Mouse (Mus musculus) mouse embryonic stem cell (cell line): ENCODE data around the gene Anxa8.

ENCODE experiments used
- in situ Hi-C, 2 experiments: fragments of 300-500 bp; cut with MboI; formaldehyde crosslinking; loops; 1 replicate in 1 of 2; 3 replicates in 1 of 2; pipeline ENCODE4 v1.14.3; 2019 to 2020; ENCODE audit warnings: low sequenced_read_pairs in 2 of 2, low pct_unique_long_range_greater_than_20kb in 1 of 2, mixed read lengths in 1 of 2; ENCODE audit not compliant: unreplicated experiment in 1 of 2

Gene Anxa8

GRCm38 (mm10) chr14:34104892-34105291 is 19.1 kb downstream of the Anxa8 start:
- in situ Hi-C loops: loop anchor here (10.0 to 25.0 kb wide), 2 partner anchors 300 to 307 kb away; no protein-coding TSS in a partner anchor

- in situ Hi-C loops: loop anchor here (10.0 to 25.0 kb wide), 2 partner anchors 298 to 306 kb away; no protein-coding TSS in a partner anchor
These were observed 20.7 kb downstream of the Anxa8 start for GRCm38 (mm10) chr14:34106389-34107062.

GRCm38 (mm10) chr14:34107594-34107993 is 21.8 kb downstream of the Anxa8 start:
- in situ Hi-C loops: loop anchor here (10.0 to 25.0 kb wide), 2 partner anchors 297 to 305 kb away; no protein-coding TSS in a partner anchor

GRCm38 (mm10) chr14:34114311-34114710 is 28.5 kb downstream of the Anxa8 start:
- in situ Hi-C loops: loop anchor here in 1 of 2 experiments (25.0 kb wide), 1 partner anchor 298 kb away; no protein-coding TSS in a partner anchor

GRCm38 (mm10) chr14:34119046-34119723 is 33.4 kb downstream of the Anxa8 start:
- in situ Hi-C loops: loop anchor here in 1 of 2 experiments (25.0 kb wide), 1 partner anchor 293 kb away; no protein-coding TSS in a partner anchor

GRCm38 (mm10) chr14:34120016-34120910 is 34.5 kb downstream of the Anxa8 start:
- in situ Hi-C loops: loop anchor here in 1 of 2 experiments (25.0 kb wide), 1 partner anchor 292 kb away; no protein-coding TSS in a partner anchor

GRCm38 (mm10) chr14:34120923-34121351 is 35.2 kb downstream of the Anxa8 start:
- in situ Hi-C loops: loop anchor here in 1 of 2 experiments (25.0 kb wide), 1 partner anchor 291 kb away; no protein-coding TSS in a partner anchor

- in situ Hi-C loops: loop anchor here in 1 of 2 experiments (25.0 kb wide), 1 partner anchor 291 kb away; no protein-coding TSS in a partner anchor
These were observed 35.9 kb downstream of the Anxa8 start for GRCm38 (mm10) chr14:34121691-34122090.

GRCm38 (mm10) chr14:34131216-34131615 is 45.4 kb downstream of the Anxa8 start:
- in situ Hi-C loops: no loop called here

GRCm38 (mm10) chr14:34135391-34135790 is 49.6 kb downstream of the Anxa8 start:
- in situ Hi-C loops: no loop called here

- in situ Hi-C loops: no loop called here
These were observed 54.2 kb downstream of the Anxa8 start for GRCm38 (mm10) chr14:34139671-34140664.

GRCm38 (mm10) chr14:34142316-34142715 is 56.5 kb downstream of the Anxa8 start:
- in situ Hi-C loops: no loop called here

GRCm38 (mm10) chr14:34142915-34143314 is 57.1 kb downstream of the Anxa8 start:
- in situ Hi-C loops: no loop called here
